Mouse (Mus musculus): ENCODE results near the gene Chl1. TPM values are rescaled to one million over a fixed set of nuclear protein-coding genes. Genes with fewer than 3 reads are reported as not detected.

Gene Chl1
- polyA plus RNA-seq, 1 experiment from 2014 or later = 3.1 TPM

GRCm38 (mm10) chr6:103586081-103586480 lies 75.7 kb downstream of the Chl1 start:
- WGBS = 66% methylated on average over 1 of the region's 1 CpGs
- Histone ChIP-seq H3K27me3 (replicated peaks; ENCODE audit: control insufficient read depth, insufficient read depth, low read length) (no peaks in the 10 kb centered on the region), H3K4me3 (ENCODE audit: low read depth, low read length) (no peak overlapping the region), H3K27ac (ENCODE audit: low read depth, low read length) (no peak overlapping the region), H3K9me3 (ENCODE audit: control insufficient read depth) (no peaks in the 10 kb centered on the region), H3K9ac (ENCODE audit: low read depth, low read length) (no peak overlapping the region), H3K4me1 (replicated peaks; ENCODE audit: control insufficient read depth, insufficient read depth, low read length) (no peaks in the 10 kb centered on the region), H3K36me3 (ENCODE audit: control insufficient read depth, insufficient read depth) (no peaks in the 10 kb centered on the region), H3K4me2 (replicated peaks; ENCODE audit: low read depth) (no peak overlapping the region)
- no peak for ATAC-seq
- TF ChIP-seq CTCF (IDR thresholded peaks at IDR 0.05; ENCODE audit: low read depth) = no peak

DNA sequence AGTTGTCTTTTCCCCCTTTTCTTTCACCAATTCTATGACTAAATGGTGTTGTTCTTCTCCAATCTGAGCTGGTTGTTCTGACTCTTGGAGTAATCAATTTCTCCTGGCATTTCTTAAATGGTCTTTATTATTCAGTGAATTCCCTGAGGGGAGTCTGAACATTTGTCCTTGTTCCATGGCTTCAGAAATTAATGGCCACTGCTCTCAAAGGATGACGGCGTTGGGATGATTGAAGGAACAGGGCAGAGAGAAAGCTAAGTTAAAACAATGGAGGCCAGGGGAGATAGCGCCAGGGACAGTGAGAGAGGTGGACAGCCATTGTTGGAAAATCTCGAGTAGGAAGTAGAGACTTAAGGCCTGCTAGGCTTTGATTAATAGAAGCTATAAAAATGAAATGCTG lies 91.7 kb downstream of the Chl1 start:
- no peak overlapping the region for H3K4me2 ChIP-seq (replicated peaks; ENCODE audit: low read depth)
- WGBS = 71% methylated on average over 4 of the region's 4 CpGs
- H3K27ac ChIP-seq (ENCODE audit: low read depth, low read length) = no peak overlapping the region
- TF ChIP-seq CTCF (IDR thresholded peaks at IDR 0.05; ENCODE audit: low read depth) = no peak
- no peak overlapping the region for H3K9ac ChIP-seq (ENCODE audit: low read depth, low read length)
- H3K4me1 ChIP-seq (replicated peaks; ENCODE audit: control insufficient read depth, insufficient read depth, low read length) = no peaks in the 10 kb centered on the region
- no peaks in the 10 kb centered on the region for H3K27me3 ChIP-seq (replicated peaks; ENCODE audit: control insufficient read depth, insufficient read depth, low read length)
- no peaks in the 10 kb centered on the region for H3K36me3 ChIP-seq (ENCODE audit: control insufficient read depth, insufficient read depth)
- no peak for ATAC-seq
- no peak overlapping the region for H3K4me3 ChIP-seq (ENCODE audit: low read depth, low read length)
- H3K9me3 ChIP-seq (ENCODE audit: control insufficient read depth) = no peaks in the 10 kb centered on the region

DNA sequence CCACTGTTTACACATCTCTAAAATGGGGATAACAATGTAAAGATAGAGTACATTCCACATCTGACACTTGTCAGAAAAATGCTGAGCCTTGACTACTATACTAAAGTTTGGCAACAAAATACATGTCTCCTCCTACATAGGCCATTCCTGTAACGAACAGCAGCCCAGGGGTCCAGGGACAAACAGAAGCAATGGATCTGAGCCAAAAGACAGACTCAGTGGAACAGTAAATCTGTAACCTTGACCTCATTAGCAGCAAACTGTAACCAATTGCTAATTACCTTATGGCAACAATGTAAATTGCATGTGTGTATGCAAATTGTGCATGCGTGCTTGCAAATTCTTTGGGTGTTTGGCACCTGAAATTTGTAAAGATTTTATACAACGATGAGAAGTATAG lies 100.3 kb downstream of the Chl1 start:
- TF ChIP-seq CTCF (IDR thresholded peaks at IDR 0.05; ENCODE audit: low read depth) = no peak
- Histone ChIP-seq H3K4me2 (replicated peaks; ENCODE audit: low read depth) (no peak overlapping the region), H3K9ac (ENCODE audit: low read depth, low read length) (no peak overlapping the region), H3K4me3 (ENCODE audit: low read depth, low read length) (no peak overlapping the region), H3K27me3 (replicated peaks; ENCODE audit: control insufficient read depth, insufficient read depth, low read length) (no peaks in the 10 kb centered on the region), H3K4me1 (replicated peaks; ENCODE audit: control insufficient read depth, insufficient read depth, low read length) (no peaks in the 10 kb centered on the region), H3K36me3 (ENCODE audit: control insufficient read depth, insufficient read depth) (no peaks in the 10 kb centered on the region), H3K27ac (ENCODE audit: low read depth, low read length) (no peak overlapping the region), H3K9me3 (ENCODE audit: control insufficient read depth) (no peaks in the 10 kb centered on the region)
- 83% methylated on average over 3 of the region's 3 CpGs for WGBS
- ATAC-seq = no peak

- ATAC-seq = no peak
- Histone ChIP-seq H3K27me3 (replicated peaks; ENCODE audit: control insufficient read depth, insufficient read depth, low read length) (no peaks in the 10 kb centered on the region), H3K4me3 (ENCODE audit: low read depth, low read length) (no peak overlapping the region), H3K27ac (ENCODE audit: low read depth, low read length) (no peak overlapping the region), H3K4me1 (replicated peaks; ENCODE audit: control insufficient read depth, insufficient read depth, low read length) (no peaks in the 10 kb centered on the region), H3K36me3 (ENCODE audit: control insufficient read depth, insufficient read depth) (no peaks in the 10 kb centered on the region), H3K9me3 (ENCODE audit: control insufficient read depth) (no peaks in the 10 kb centered on the region), H3K4me2 (replicated peaks; ENCODE audit: low read depth) (no peak overlapping the region), H3K9ac (ENCODE audit: low read depth, low read length) (no peak overlapping the region)
- WGBS = 81% methylated on average over 3 of the region's 3 CpGs
- no peak for TF ChIP-seq CTCF (IDR thresholded peaks at IDR 0.05; ENCODE audit: low read depth)
Observed at GRCm38 (mm10) chr6:103612626-103613025, 102.2 kb downstream of the Chl1 start.

- Histone ChIP-seq H3K4me2 (replicated peaks; ENCODE audit: low read depth) (no peak overlapping the region), H3K27ac (ENCODE audit: low read depth, low read length) (no peak overlapping the region), H3K27me3 (replicated peaks; ENCODE audit: control insufficient read depth, insufficient read depth, low read length) (no peaks in the 10 kb centered on the region), H3K9ac (ENCODE audit: low read depth, low read length) (no peak overlapping the region), H3K36me3 (ENCODE audit: control insufficient read depth, insufficient read depth) (no peaks in the 10 kb centered on the region), H3K4me1 (replicated peaks; ENCODE audit: control insufficient read depth, insufficient read depth, low read length) (no peaks in the 10 kb centered on the region), H3K4me3 (ENCODE audit: low read depth, low read length) (no peak overlapping the region), H3K9me3 (ENCODE audit: control insufficient read depth) (no peaks in the 10 kb centered on the region)
- TF ChIP-seq CTCF (IDR thresholded peaks at IDR 0.05; ENCODE audit: low read depth) = no peak
- WGBS = 75% methylated on average over 3 of the region's 3 CpGs
- no peak for ATAC-seq
Observed at GRCm38 (mm10) chr6:103613714-103614113, 103.3 kb downstream of the Chl1 start.

GRCm38 (mm10) chr6:103615924-103616602 lies 105.7 kb downstream of the Chl1 start:
- WGBS = 44% methylated on average over 3 of the region's 3 CpGs
- H3K27me3 ChIP-seq (replicated peaks; ENCODE audit: control insufficient read depth, insufficient read depth, low read length) = no peaks in the 10 kb centered on the region
- ATAC-seq = no peak
- H3K4me1 ChIP-seq (replicated peaks; ENCODE audit: control insufficient read depth, insufficient read depth, low read length) = no peaks in the 10 kb centered on the region
- H3K9ac ChIP-seq (ENCODE audit: low read depth, low read length) = no peak overlapping the region
- no peak overlapping the region for H3K4me2 ChIP-seq (replicated peaks; ENCODE audit: low read depth)
- H3K4me3 ChIP-seq (ENCODE audit: low read depth, low read length) = no peak overlapping the region
- H3K36me3 ChIP-seq (ENCODE audit: control insufficient read depth, insufficient read depth) = no peaks in the 10 kb centered on the region
- no peaks in the 10 kb centered on the region for H3K9me3 ChIP-seq (ENCODE audit: control insufficient read depth)
- no peak for TF ChIP-seq CTCF (IDR thresholded peaks at IDR 0.05; ENCODE audit: low read depth)
- no peak overlapping the region for H3K27ac ChIP-seq (ENCODE audit: low read depth, low read length)

- Histone ChIP-seq H3K4me3 (ENCODE audit: low read depth, low read length) (no peak overlapping the region), H3K36me3 (ENCODE audit: control insufficient read depth, insufficient read depth) (no peaks in the 10 kb centered on the region), H3K4me1 (replicated peaks; ENCODE audit: control insufficient read depth, insufficient read depth, low read length) (no peaks in the 10 kb centered on the region), H3K4me2 (replicated peaks; ENCODE audit: low read depth) (no peak overlapping the region), H3K9ac (ENCODE audit: low read depth, low read length) (no peak overlapping the region), H3K27ac (ENCODE audit: low read depth, low read length) (no peak overlapping the region), H3K9me3 (ENCODE audit: control insufficient read depth) (no peaks in the 10 kb centered on the region), H3K27me3 (replicated peaks; ENCODE audit: control insufficient read depth, insufficient read depth, low read length) (no peaks in the 10 kb centered on the region)
- WGBS = 73% methylated on average over 4 of the region's 4 CpGs
- TF ChIP-seq CTCF (IDR thresholded peaks at IDR 0.05; ENCODE audit: low read depth) = no peak
- ATAC-seq = no peak
Observed at GRCm38 (mm10) chr6:103620880-103621279, 110.5 kb downstream of the Chl1 start.

All from intestine, postnatal 0 days (tissue).